Mouse (Mus musculus) granulocyte monocyte progenitor cell, adult 5-6 weeks (primary cell): Measurements from ENCODE around the gene Eif2b4. TPM values are rescaled to one million over a fixed set of nuclear protein-coding genes. Genes with fewer than 3 reads are reported as not detected.
A peak's percentile ranks its signal among the peaks of the same experiment; 100 is the strongest.
"Not testable (repeated sequence)": the region's sequence is repeated elsewhere in the genome, so short reads cannot be mapped to it uniquely, and the experiment has no call there.

Source experiments
- ATAC-seq: replicated peaks from 2 replicates; pipeline ENCODE4 v1.8.0; 2016; ENCODE audit warnings: mild to moderate bottlenecking, moderate TSS enrichment, inconsistent platforms; ENCODE audit not compliant: poor library complexity, severe bottlenecking
- total RNA-seq, 2 experiments: library from RNA; stranded (forward) in 1 of 2; stranded (reverse) in 1 of 2; fragments of 200-712, 200-1000 nt in 1 of 2; fragments of >200 nt in 1 of 2; fragmentation: Nextera tagmentation in 1 of 2; gene quantifications; 2 replicates each; pipeline ENCODE4 v1.2.3; 2014 to 2017

Gene Eif2b4
- total RNA-seq (2014; fragmentation: Nextera tagmentation) (68.3 and 91.6 TPM in 2 replicates), total RNA-seq (2017) (50.0 and 65.6 TPM in 2 replicates)

- ATAC-seq: peak; percentile 93
Measured at GRCm38 (mm10) chr5:31192939-31193630, at the start of gene Eif2b4, which contains the start of gene Snx17. Gene Eif2b4, minus strand, starts transcription at chr5:31193430. Gene Snx17, plus strand, starts transcription at chr5:31193227.

GRCm38 (mm10) chr5:31242191-31242590, 49.0 kb upstream of the Eif2b4 start:
- no peak for ATAC-seq

- ATAC-seq: peak; percentile 4
Measured at GRCm38 (mm10) chr5:31241522-31242034, 48.3 kb upstream of the Eif2b4 start.

- peak; percentile 95 for ATAC-seq
Measured at GRCm38 (mm10) chr5:31240637-31241521, 47.6 kb upstream of the Eif2b4 start, which contains the start of the genes Nrbp1 and Gm9970. Gene Nrbp1, plus strand, starts transcription at chr5:31240864. Gene Gm9970, minus strand, starts transcription at chr5:31241232.

GRCm38 (mm10) chr5:31226641-31227040, 33.4 kb upstream of the Eif2b4 start:
- ATAC-seq: no peak

GRCm38 (mm10) chr5:31222696-31223095, 29.5 kb upstream of the Eif2b4 start:
- no peak for ATAC-seq

- ATAC-seq: 0 out of 2 replicates have a peak, but pooled peaks have one; percentile 13
Measured at GRCm38 (mm10) chr5:31221304-31221945, 28.2 kb upstream of the Eif2b4 start.

- ATAC-seq: peak; percentile 93
Measured at GRCm38 (mm10) chr5:31220448-31221303, 27.4 kb upstream of the Eif2b4 start, which contains the start of gene Ppm1g. Gene Ppm1g, minus strand, starts transcription at chr5:31220687.

GRCm38 (mm10) chr5:31219911-31220447, 26.7 kb upstream of the Eif2b4 start:
- ATAC-seq: peak; percentile 33

GRCm38 (mm10) chr5:31219474-31219873, 26.2 kb upstream of the Eif2b4 start:
- ATAC-seq: no peak

- no peak for ATAC-seq
Measured at GRCm38 (mm10) chr5:31219070-31219469, 25.8 kb upstream of the Eif2b4 start.

- ATAC-seq: no peak
Measured at GRCm38 (mm10) chr5:31218294-31218693, 25.1 kb upstream of the Eif2b4 start.

- ATAC-seq: not testable (repeated sequence)
Measured at GRCm38 (mm10) chr5:31216554-31216953, 23.3 kb upstream of the Eif2b4 start.

- no peak for ATAC-seq
Measured at GRCm38 (mm10) chr5:31204421-31204820, 11.2 kb upstream of the Eif2b4 start.

- ATAC-seq: no peak
Measured at GRCm38 (mm10) chr5:31203866-31204265, 10.6 kb upstream of the Eif2b4 start.

- ATAC-seq: no peak
Measured at GRCm38 (mm10) chr5:31202933-31203332, 9.7 kb upstream of the Eif2b4 start.

- peak; percentile 95 for ATAC-seq
Measured at GRCm38 (mm10) chr5:31201742-31202590, 8.7 kb upstream of the Eif2b4 start, which contains the start of gene Zfp513. Gene Zfp513, minus strand, starts transcription at chr5:31202303.
